Mouse (Mus musculus) heart, embryonic 10.5 days (tissue): ENCODE results near the gene Nphp1. TPM values are rescaled to one million over a fixed set of nuclear protein-coding genes. Genes with fewer than 3 reads are reported as not detected.

Experiments used
- DNase-seq: peaks from one replicate; pipeline ENCODE4 v3.0.0-alpha.2; 2017; ENCODE audit warnings: low spot score
- H3K27ac ChIP-seq: fragments of 300-500 bp; sonication (generic); 2 replicates; pipeline ENCODE4 v1.5.1; 2016; ENCODE audit warnings: mild to moderate bottlenecking
- H3K27me3 ChIP-seq: fragments of 300-500 bp; sonication (generic); 2 replicates; pipeline ENCODE4 v1.6.1; 2016; ENCODE audit warnings: mild to moderate bottlenecking; ENCODE audit not compliant: poor library complexity, insufficient read depth, severe bottlenecking
- H3K36me3 ChIP-seq: fragments of 300-500 bp; sonication (generic); 2 replicates; pipeline ENCODE4 v1.6.1; 2016; ENCODE audit warnings: mild to moderate bottlenecking, moderate library complexity
- H3K4me1 ChIP-seq: fragments of 300-500 bp; sonication (generic); 2 replicates; pipeline ENCODE4 v1.6.1; 2016; ENCODE audit warnings: mild to moderate bottlenecking
- H3K4me3 ChIP-seq: fragments of 300-500 bp; sonication (generic); 2 replicates; pipeline ENCODE4 v1.5.1; 2016; ENCODE audit warnings: mild to moderate bottlenecking, moderate library complexity
- H3K9me3 ChIP-seq: fragments of 300-500 bp; sonication (generic); 2 replicates; pipeline ENCODE4 v1.6.1; 2016; ENCODE audit warnings: mild to moderate bottlenecking, moderate library complexity
- WGBS: fragments of 180-500 bp; shearing (Covaris S2); methylation state at CpG from one replicate; pipeline ENCODE4 v1.1.7; 2016; 5-methylcytosine and 5-hydroxymethylcytosine counted together
- polyA plus RNA-seq: library from polyadenylated mRNA; unstranded; fragments of >200 nt; fragmentation: Nextera tagmentation; extraction: Ambion mirVana; gene quantifications from 2 replicates; pipeline ENCODE4 v1.2.1, GENCODE M21; 2016

Gene Nphp1
- polyA plus RNA-seq, 1 experiment from 2014 or later: 20.5 TPM

- 81% methylated on average over 3 of the region's 3 CpGs for WGBS
- Histone ChIP-seq H3K9me3 (no peaks in the 10 kb centered on the region), H3K36me3 (no peaks in the 10 kb centered on the region), H3K4me1 (no peaks in the 10 kb centered on the region), H3K27me3 (no peaks in the 10 kb centered on the region), H3K4me3 (no peak overlapping the region), H3K27ac (no peak overlapping the region)
- DNase-seq: no peak
These were observed 79.9 kb downstream of the Nphp1 start for GRCm38 (mm10) chr2:127708792-127709191.

- 46% methylated on average over 3 of the region's 3 CpGs for WGBS
- Histone ChIP-seq H3K27ac (no peak overlapping the region), H3K9me3 (no peaks in the 10 kb centered on the region), H3K4me3 (no peak overlapping the region), H3K4me1 (no peaks in the 10 kb centered on the region), H3K36me3 (no peaks in the 10 kb centered on the region), H3K27me3 (no peaks in the 10 kb centered on the region)
- no peak for DNase-seq
These were observed 80.6 kb downstream of the Nphp1 start for GRCm38 (mm10) chr2:127708060-127708459.

- Histone ChIP-seq H3K4me3 (no peak overlapping the region), H3K4me1 (no peaks in the 10 kb centered on the region), H3K9me3 (no peaks in the 10 kb centered on the region), H3K36me3 (no peaks in the 10 kb centered on the region), H3K27ac (no peak overlapping the region), H3K27me3 (no peaks in the 10 kb centered on the region)
- WGBS: 84% methylated on average over 6 of the region's 6 CpGs
- no peak for DNase-seq
These were observed 83.4 kb downstream of the Nphp1 start for GRCm38 (mm10) chr2:127705267-127705666.

Other genes with a start within 250 kb of the Nphp1 start
- gene Prom2, start 247.4 kb downstream of the Nphp1 start, polyA plus RNA-seq: 0.33 and 1.2 TPM in 2 replicates
- gene Zfp661, start 201.8 kb downstream of the Nphp1 start, polyA plus RNA-seq: 2.8 and 4.4 TPM in 2 replicates
- gene Mrps5, start 201.7 kb downstream of the Nphp1 start, polyA plus RNA-seq: 155 and 156 TPM in 2 replicates
- 1.7 and 1.8 TPM in 2 replicates for gene Mal, start 132.2 kb downstream of the Nphp1 start, polyA plus RNA-seq
- 2.0 and 2.8 TPM in 2 replicates for gene Mall, start 59.0 kb downstream of the Nphp1 start, polyA plus RNA-seq
- gene Mtln, start 3.6 kb upstream of the Nphp1 start, polyA plus RNA-seq: 33.8 and 35.4 TPM in 2 replicates
- 61.8 and 71.3 TPM in 2 replicates for gene Bub1, start 43.0 kb upstream of the Nphp1 start, polyA plus RNA-seq
- gene Acoxl, start 50.0 kb upstream of the Nphp1 start, polyA plus RNA-seq: 0.39 and 0.51 TPM in 2 replicates